Mouse (Mus musculus) intestine, postnatal 0 days (tissue): ENCODE data around the gene Nps. TPM values are rescaled to one million over a fixed set of nuclear protein-coding genes. Genes with fewer than 3 reads are reported as not detected.
"Not testable (repeated sequence)": the region's sequence is repeated elsewhere in the genome, so short reads cannot be mapped to it uniquely, and the experiment has no call there.

Experiments used
- ATAC-seq: fragments of 200-750 bp; cut with Nextera tagmentation; 2 replicates; pipeline ENCODE4 v1.8.0; 2017; ENCODE audit warnings: mild to moderate bottlenecking, moderate TSS enrichment, moderate library complexity
- H3K27ac ChIP-seq: fragments of 300-500 bp; sonication (generic); 2 replicates; pipeline ENCODE4 v1.5.1; 2014; ENCODE audit warnings: mild to moderate bottlenecking, low read depth, low read length, moderate library complexity
- H3K27me3 ChIP-seq: fragments of 300-500 bp; sonication (generic); replicated peaks from 2 replicates; pipeline ENCODE4 v1.6.1; 2014; ENCODE audit warnings: low read length, mixed read lengths; ENCODE audit not compliant: control insufficient read depth, insufficient read depth
- H3K36me3 ChIP-seq: fragments of 300-500 bp; sonication (generic); 2 replicates; pipeline ENCODE4 v1.6.1; 2014; ENCODE audit warnings: mild to moderate bottlenecking, moderate library complexity; ENCODE audit not compliant: control insufficient read depth, insufficient read depth
- H3K4me1 ChIP-seq: fragments of 300-500 bp; sonication (generic); replicated peaks from 2 replicates; pipeline ENCODE4 v1.6.1; 2014; ENCODE audit warnings: antibody characterized with exemption, low read length, mixed read lengths; ENCODE audit not compliant: control insufficient read depth, insufficient read depth
- H3K4me2 ChIP-seq: fragments of 300-500 bp; sonication (generic); replicated peaks from 2 replicates; pipeline ENCODE4 v1.6.1; 2014; ENCODE audit warnings: low read depth, mild to moderate bottlenecking, moderate library complexity
- H3K4me3 ChIP-seq: fragments of 300-500 bp; sonication (generic); 2 replicates; pipeline ENCODE4 v1.5.1; 2014; ENCODE audit warnings: low read depth, low read length
- H3K9ac ChIP-seq: fragments of 300-500 bp; sonication (generic); 2 replicates; pipeline ENCODE4 v1.6.1; 2014; ENCODE audit warnings: mild to moderate bottlenecking, low read depth, low read length
- H3K9me3 ChIP-seq: fragments of 300-500 bp; sonication (generic); 2 replicates; pipeline ENCODE4 v1.6.1; 2016; ENCODE audit warnings: mixed run types; ENCODE audit not compliant: control insufficient read depth
- CTCF ChIP-seq: sonication (generic); IDR thresholded peaks from 2 replicates; pipeline ENCODE4 v1.5.1; 2016; ENCODE audit warnings: low read depth, mild to moderate bottlenecking, control low read depth, antibody characterized with exemption, moderate library complexity
- WGBS: fragments of 180-500 bp; shearing (Covaris S2); extraction: QIAGEN DNeasy Blood & Tissue Kit; methylation state at CpG from one replicate; pipeline ENCODE4 v1.1.7; 2014; 5-methylcytosine and 5-hydroxymethylcytosine counted together
- polyA plus RNA-seq: library from polyadenylated mRNA; unstranded; fragments of >200 nt; fragmentation: Nextera tagmentation; extraction: Ambion mirVana; gene quantifications from 2 replicates; pipeline ENCODE4 v1.2.1, GENCODE M21; 2015

The Nps gene
- polyA plus RNA-seq = not detected in 2 replicates

DNA sequence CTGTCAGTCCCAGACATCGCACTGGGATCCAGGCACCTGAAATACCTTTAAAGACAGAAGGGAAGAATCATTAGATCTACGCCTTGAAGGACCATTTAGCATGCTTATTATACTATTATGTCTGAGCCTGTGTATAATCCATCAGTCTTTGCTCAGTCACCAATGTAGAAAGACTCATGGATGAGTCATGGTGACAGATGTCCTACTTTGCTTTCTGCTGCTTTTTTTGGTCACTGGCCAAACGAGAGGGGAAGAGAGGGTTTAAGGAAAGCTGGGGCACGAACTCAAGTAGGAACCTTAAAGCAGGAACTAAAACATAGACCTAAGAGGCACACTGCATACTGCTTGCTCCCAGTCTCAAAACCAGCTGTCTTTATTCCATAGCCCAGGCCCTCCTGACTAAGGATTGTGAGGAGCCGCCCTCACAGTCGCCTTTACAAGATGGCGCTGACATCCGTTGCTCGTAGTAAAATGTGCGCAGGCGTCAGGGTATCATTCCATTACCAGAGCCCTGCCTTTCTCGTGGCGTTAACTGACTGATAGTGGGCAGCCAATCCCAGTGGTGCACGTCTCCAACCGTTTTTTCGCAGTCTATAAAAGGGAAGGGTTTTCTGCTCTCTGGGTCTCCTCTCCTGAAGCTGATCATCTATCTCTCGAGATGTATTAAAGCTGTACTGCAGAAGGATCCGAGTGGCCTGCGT, at the start of gene Nps:
Gene Nps, plus strand, starts transcription at position 651 of the 701 bp plus-strand sequence.
- not testable (repeated sequence) for H3K27me3 ChIP-seq, ATAC-seq, H3K4me1 ChIP-seq, H3K9me3 ChIP-seq, H3K4me2 ChIP-seq, H3K9ac ChIP-seq, H3K27ac ChIP-seq, H3K4me3 ChIP-seq, H3K36me3 ChIP-seq
- 89% methylated on average over 19 of the region's 19 CpGs for WGBS

DNA sequence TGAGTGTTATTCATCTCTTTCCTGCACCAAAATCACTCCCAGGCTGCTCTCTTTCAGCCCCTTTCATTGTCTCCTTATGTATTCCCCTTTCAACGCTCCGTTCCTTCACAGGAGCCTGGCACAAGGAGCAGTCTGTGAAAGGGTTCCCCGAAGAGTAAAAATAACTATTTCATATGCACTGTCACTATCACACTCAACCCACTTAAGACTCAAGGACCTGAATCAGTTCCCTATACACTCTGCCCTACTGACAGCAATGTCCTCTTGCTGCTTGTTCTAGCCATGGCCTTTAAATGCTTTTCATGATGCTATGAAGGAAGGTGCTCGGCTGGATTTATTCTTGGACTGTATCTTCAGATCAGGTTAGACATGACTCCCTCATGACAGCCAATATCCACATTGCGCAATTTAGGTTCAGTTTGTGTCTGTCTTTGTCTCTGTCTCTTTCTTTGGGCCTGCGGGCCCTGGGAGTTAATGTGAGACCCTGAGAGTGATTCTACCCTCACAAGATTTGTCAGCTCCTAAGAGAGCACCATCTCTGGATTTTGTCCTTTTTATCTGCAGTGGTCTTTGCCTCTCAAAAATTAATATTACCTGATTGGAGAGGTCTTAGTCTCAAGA, 49.4 kb upstream of the Nps start:
- WGBS = 90% methylated on average over 6 of the region's 6 CpGs
- no peaks in the 10 kb centered on the region for H3K4me1 ChIP-seq
- ATAC-seq = no peak

DNA sequence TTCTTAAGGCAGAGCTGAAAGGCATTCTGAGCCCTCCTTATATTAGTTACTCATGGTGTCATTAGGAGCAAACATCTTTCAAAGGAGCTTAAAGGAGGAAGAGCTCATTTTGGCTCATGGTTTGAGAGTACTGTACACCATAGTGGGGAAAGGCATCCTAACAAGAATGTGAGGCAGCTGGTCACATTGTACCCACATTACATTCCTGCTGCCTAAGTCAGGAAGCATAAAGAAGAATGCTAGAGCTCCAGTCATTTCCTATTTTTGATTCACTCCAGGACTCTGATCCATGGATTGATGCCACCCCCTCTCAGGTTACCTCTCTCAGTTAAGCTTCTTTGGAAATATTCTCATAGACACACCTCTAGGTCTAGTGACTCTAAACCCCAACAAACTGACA, 48.2 kb upstream of the Nps start:
- Histone ChIP-seq H3K4me2 (no peak overlapping the region), H3K27ac (no peak overlapping the region), H3K27me3 (no peaks in the 10 kb centered on the region), H3K4me1 (no peaks in the 10 kb centered on the region), H3K9me3 (no peaks in the 10 kb centered on the region), H3K36me3 (no peaks in the 10 kb centered on the region), H3K4me3 (no peak overlapping the region), H3K9ac (no peak overlapping the region)
- ATAC-seq = no peak
- no peak for TF ChIP-seq CTCF

More for the DNA sequence above, 49.4 kb upstream of the Nps start:
- Histone ChIP-seq H3K27me3 (no peaks in the 10 kb centered on the region), H3K36me3 (no peaks in the 10 kb centered on the region), H3K9ac (no peak overlapping the region), H3K27ac (no peak overlapping the region), H3K9me3 (no peaks in the 10 kb centered on the region), H3K4me3 (no peak overlapping the region), H3K4me2 (no peak overlapping the region)
- TF ChIP-seq CTCF = no peak

- Histone ChIP-seq H3K9ac (no peak overlapping the region), H3K4me3 (no peak overlapping the region), H3K27ac (no peak overlapping the region), H3K27me3 (no peaks in the 10 kb centered on the region), H3K36me3 (no peaks in the 10 kb centered on the region), H3K4me1 (no peaks in the 10 kb centered on the region), H3K9me3 (no peaks in the 10 kb centered on the region), H3K4me2 (no peak overlapping the region)
- no peak for ATAC-seq
- no peak for TF ChIP-seq CTCF
- WGBS = 78% methylated on average over 2 of the region's 2 CpGs
Observed at GRCm38 (mm10) chr7:135210831-135211230, 47.7 kb upstream of the Nps start.

- 41% methylated on average over 2 of the region's 2 CpGs for WGBS
- Histone ChIP-seq H3K9me3 (no peaks in the 10 kb centered on the region), H3K4me3 (no peak overlapping the region)
Observed at GRCm38 (mm10) chr7:135212505-135212904, 46.0 kb upstream of the Nps start.

DNA sequence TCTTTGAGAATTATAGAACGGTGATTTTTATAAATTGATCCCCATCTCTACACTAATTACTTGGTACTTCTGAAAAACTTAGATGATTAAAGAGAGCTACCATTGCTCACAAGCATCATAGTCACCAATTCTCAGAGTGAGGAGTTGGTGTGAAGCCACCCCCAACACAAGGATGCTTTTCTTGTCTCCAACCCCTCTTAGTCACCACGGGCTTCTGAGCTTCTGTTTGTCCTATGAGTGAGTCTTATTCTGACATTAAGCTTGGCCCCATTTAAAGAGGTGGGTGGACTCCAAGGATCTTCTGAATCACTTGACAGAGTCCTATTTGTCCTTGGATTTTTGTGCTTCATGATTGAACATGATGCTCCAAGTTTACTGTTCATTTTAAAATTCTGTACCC, 37.0 kb upstream of the Nps start:
- no peak overlapping the region for H3K9ac ChIP-seq
- 72% methylated on average over 2 of the region's 2 CpGs for WGBS
- TF ChIP-seq CTCF = no peak

More at GRCm38 (mm10) chr7:135212505-135212904, 46.0 kb upstream of the Nps start:
- H3K27me3 ChIP-seq = no peaks in the 10 kb centered on the region
- TF ChIP-seq CTCF = no peak
- no peak overlapping the region for H3K27ac ChIP-seq
- no peaks in the 10 kb centered on the region for H3K4me1 ChIP-seq
- no peaks in the 10 kb centered on the region for H3K36me3 ChIP-seq
- ATAC-seq = no peak
- no peak overlapping the region for H3K9ac ChIP-seq
- no peak overlapping the region for H3K4me2 ChIP-seq

More for the DNA sequence above, 37.0 kb upstream of the Nps start:
- H3K4me1 ChIP-seq = no peaks in the 10 kb centered on the region
- H3K36me3 ChIP-seq = no peaks in the 10 kb centered on the region
- no peak for ATAC-seq
- H3K4me2 ChIP-seq = no peak overlapping the region
- H3K27me3 ChIP-seq = no peaks in the 10 kb centered on the region
- H3K27ac ChIP-seq = no peak overlapping the region
- no peak overlapping the region for H3K4me3 ChIP-seq
- H3K9me3 ChIP-seq = no peaks in the 10 kb centered on the region
